ENCODE assay signal across 10 mouse cellular contexts in the genomic region with DNA sequence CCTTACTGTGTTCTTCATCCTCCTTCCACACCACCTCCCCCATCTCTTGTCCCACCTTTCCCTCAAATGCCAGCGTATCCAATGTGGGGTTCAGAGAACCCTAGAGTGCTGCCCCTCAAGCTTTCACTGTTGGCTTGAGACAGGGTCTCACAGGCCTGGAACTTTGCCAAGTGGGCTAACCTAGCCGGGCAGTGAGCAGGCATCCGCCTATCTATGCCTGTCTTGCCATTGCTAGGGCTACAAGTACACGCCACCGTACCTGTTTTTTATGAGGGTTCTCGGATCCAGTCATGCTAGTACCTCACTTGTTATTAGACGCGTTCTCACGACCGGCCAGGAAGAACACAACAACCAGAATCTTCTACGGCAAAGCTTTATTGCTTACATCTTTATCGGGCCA. TPM values are rescaled to one million over a fixed set of nuclear protein-coding genes. Genes with fewer than 3 reads are reported as not detected.
DNase-seq lines count a peak whose midpoint lies in the region; ATAC-seq and TF ChIP-seq lines count a peak whose summit lies in the region.
"Had no signal": no experiment of that assay in that cellular context is flagged by ENCODE, and none has a peak within 500 bp of the region (broad histone marks: within the 10 kb centered on the region; RNA-seq: fewer than 3 reads in every experiment).

No protein-coding gene starts in this region.

- no peak for TF ChIP-seq POLR2A in small intestine, adult 2 months (IDR thresholded peaks at IDR 0.05; ENCODE audit: low read depth, low read length)

- no peak for TF ChIP-seq CTCF in intestine, postnatal 0 days (IDR thresholded peaks at IDR 0.05; ENCODE audit: low read depth)
- no peak for TF ChIP-seq CTCF in small intestine, adult 2 months (IDR thresholded peaks at IDR 0.05; ENCODE audit: extremely low read depth, insufficient read length, insufficient replicate concordance, low read depth, low read length)

- no peak overlapping the region for H3K4me3 ChIP-seq in forebrain, embryonic 12.5 days (replicated peaks)
- H3K4me3 ChIP-seq in forebrain, embryonic 10.5 days = no peak overlapping the region
- H3K4me3 ChIP-seq in midbrain, embryonic 13.5 days (replicated peaks) = no peak overlapping the region
- no peak overlapping the region for H3K4me3 ChIP-seq in midbrain, embryonic 11.5 days (ENCODE audit: low read depth, low read length)
- no peak overlapping the region for H3K4me3 ChIP-seq in intestine, postnatal 0 days (ENCODE audit: low read depth, low read length)
- peak overlapping the region; percentile 45 for H3K4me3 ChIP-seq in small intestine, adult 2 months (ENCODE audit: low read depth, low read length)

- no peak overlapping the region for H3K27ac ChIP-seq in forebrain, embryonic 12.5 days
- H3K27ac ChIP-seq in forebrain, embryonic 10.5 days = no peak overlapping the region
- H3K27ac ChIP-seq in midbrain, embryonic 13.5 days = no peak overlapping the region
- no peak overlapping the region for H3K27ac ChIP-seq in midbrain, embryonic 11.5 days (ENCODE audit: low read depth, low read length)
- no peak overlapping the region; the same call in 1 of the 2 replicates for H3K27ac ChIP-seq in intestine, postnatal 0 days (ENCODE audit: low read depth, low read length)
- no peak overlapping the region for H3K27ac ChIP-seq in small intestine, adult 2 months (ENCODE audit: insufficient read depth, low read depth, low read length)

- 0 out of 2 replicates have a peak, but pooled peaks have one; percentile 36 for ATAC-seq in forebrain, embryonic 12.5 days (ENCODE audit: low FRiP score)
- ATAC-seq in midbrain, embryonic 13.5 days = 0 out of 2 replicates have a peak, but pooled peaks have one; percentile 30
- ATAC-seq in midbrain, embryonic 11.5 days (ENCODE audit: low FRiP score) = no peak
- ATAC-seq in intestine, postnatal 0 days = 0 out of 2 replicates have a peak, but pooled peaks have one; percentile 13

- no peak overlapping the region for H3K9ac ChIP-seq in forebrain, embryonic 12.5 days
- no peak overlapping the region for H3K9ac ChIP-seq in midbrain, embryonic 13.5 days (replicated peaks)
- no peak overlapping the region for H3K9ac ChIP-seq in midbrain, embryonic 11.5 days (ENCODE audit: low read length)
- H3K9ac ChIP-seq in intestine, postnatal 0 days (ENCODE audit: low read depth, low read length) = no peak overlapping the region

- no peak for DNase-seq in forebrain, embryonic 10.5 days (ENCODE audit: extremely low spot score, low spot score)
- no peak for DNase-seq in midbrain, embryonic 11.5 days (ENCODE audit: low spot score, missing footprints)
- no peak for DNase-seq in adrenal gland, postnatal 4 days (ENCODE audit: low spot score in 2 of 2)
- no peak for DNase-seq in ovary, postnatal 10 days (ENCODE audit: low spot score)
- DNase-seq: adrenal gland, postnatal 36 days had no signal

- no peak overlapping the region for H3K4me2 ChIP-seq in forebrain, embryonic 12.5 days
- 0 out of 2 replicates have a peak overlapping the region, but pooled peaks have one; percentile 11 for H3K4me2 ChIP-seq in midbrain, embryonic 13.5 days (replicated peaks)
- H3K4me2 ChIP-seq in midbrain, embryonic 11.5 days = no peak overlapping the region
- peak overlapping the region; percentile 35; the same call in 1 of the 2 replicates for H3K4me2 ChIP-seq in intestine, postnatal 0 days (replicated peaks; ENCODE audit: low read depth)

- no peaks in the 10 kb centered on the region for H3K4me1 ChIP-seq in forebrain, embryonic 12.5 days
- no peaks in the 10 kb centered on the region for H3K4me1 ChIP-seq in forebrain, embryonic 10.5 days
- no peaks in the 10 kb centered on the region for H3K4me1 ChIP-seq in midbrain, embryonic 13.5 days (replicated peaks)
- H3K4me1 ChIP-seq in midbrain, embryonic 11.5 days (ENCODE audit: control insufficient read depth, insufficient read depth, low read length) = no peaks in the 10 kb centered on the region
- no peaks in the 10 kb centered on the region for H3K4me1 ChIP-seq in intestine, postnatal 0 days (replicated peaks; ENCODE audit: control insufficient read depth, insufficient read depth, low read length)
- no peaks in the 10 kb centered on the region for H3K4me1 ChIP-seq in small intestine, adult 2 months (ENCODE audit: control insufficient read depth, insufficient read depth, insufficient read length, low read length)

- no peaks in the 10 kb centered on the region for H3K27me3 ChIP-seq in forebrain, embryonic 12.5 days
- H3K27me3 ChIP-seq in forebrain, embryonic 10.5 days (ENCODE audit: poor library complexity, severe bottlenecking) = no peaks in the 10 kb centered on the region
- no peaks in the 10 kb centered on the region for H3K27me3 ChIP-seq in midbrain, embryonic 13.5 days
- no peaks in the 10 kb centered on the region for H3K27me3 ChIP-seq in midbrain, embryonic 11.5 days (ENCODE audit: control insufficient read depth, insufficient read depth, low read length)
- H3K27me3 ChIP-seq in intestine, postnatal 0 days (replicated peaks; ENCODE audit: control insufficient read depth, insufficient read depth, low read length) = no peaks in the 10 kb centered on the region
- H3K27me3 ChIP-seq in small intestine, adult 2 months (ENCODE audit: control insufficient read depth, insufficient read depth, low read length) = no peaks in the 10 kb centered on the region
- H3K27me3 ChIP-seq: CH12.LX had no signal

- 90% methylated on average over 12 of the region's 12 CpGs for WGBS in forebrain, embryonic 12.5 days
- 88% methylated on average over 12 of the region's 12 CpGs for whole genome bisulfite sequencing in forebrain, embryonic 10.5 days
- 81% methylated on average over 12 of the region's 12 CpGs for WGBS in midbrain, embryonic 13.5 days
- 88% methylated on average over 11 of the region's 12 CpGs for WGBS in midbrain, embryonic 11.5 days
- 70% methylated on average over 12 of the region's 12 CpGs for WGBS in intestine, postnatal 0 days
- 71% methylated on average over 12 of the region's 12 CpGs for WGBS in small intestine, adult 2 months

- no peaks in the 10 kb centered on the region for H3K9me3 ChIP-seq in forebrain, embryonic 12.5 days
- H3K9me3 ChIP-seq in forebrain, embryonic 10.5 days = no peaks in the 10 kb centered on the region
- H3K9me3 ChIP-seq in midbrain, embryonic 13.5 days = no peaks in the 10 kb centered on the region
- no peaks in the 10 kb centered on the region for H3K9me3 ChIP-seq in midbrain, embryonic 11.5 days (ENCODE audit: control insufficient read depth, low read length)
- no peaks in the 10 kb centered on the region for H3K9me3 ChIP-seq in intestine, postnatal 0 days (ENCODE audit: control insufficient read depth)

- no peaks in the 10 kb centered on the region for H3K36me3 ChIP-seq in forebrain, embryonic 12.5 days (replicated peaks)
- H3K36me3 ChIP-seq in forebrain, embryonic 10.5 days (replicated peaks) = no peaks in the 10 kb centered on the region
- no peaks in the 10 kb centered on the region for H3K36me3 ChIP-seq in midbrain, embryonic 13.5 days
- H3K36me3 ChIP-seq in midbrain, embryonic 11.5 days (ENCODE audit: control insufficient read depth, insufficient read depth, low read length) = no peaks in the 10 kb centered on the region
- no peaks in the 10 kb centered on the region; the same call in 1 of the 2 replicates for H3K36me3 ChIP-seq in intestine, postnatal 0 days (ENCODE audit: control insufficient read depth, insufficient read depth)
- H3K36me3 ChIP-seq in small intestine, adult 2 months (ENCODE audit: control insufficient read depth, insufficient read depth, low read length) = peaks cover 2% of the 10 kb centered on the region; the same call in 1 of the 2 replicates

RNA-seq across cellular contexts. Expression of gene Marveld2, which starts 28.1 kb away (rescaled TPM):
- polyA plus RNA-seq in forebrain, embryonic 12.5 days (2016; fragmentation: Nextera tagmentation; extraction: Ambion mirVana) = 2.0 and 2.5 TPM in 2 replicates
- 3.7 and 4.3 TPM in 2 replicates for polyA plus RNA-seq in forebrain, embryonic 10.5 days (2016; fragmentation: Nextera tagmentation; extraction: Ambion mirVana)
- polyA plus RNA-seq in midbrain, embryonic 13.5 days (2015; fragmentation: Nextera tagmentation; extraction: Ambion mirVana) = 1.5 and 2.3 TPM in 2 replicates
- polyA plus RNA-seq in midbrain, embryonic 11.5 days (2014; fragmentation: Nextera tagmentation; extraction: Ambion mirVana) = 1.4 and 1.7 TPM in 2 replicates
- 20.8 and 21.1 TPM in 2 replicates for polyA plus RNA-seq in intestine, postnatal 0 days (2015; fragmentation: Nextera tagmentation; extraction: Ambion mirVana)
- polyA plus RNA-seq in small intestine, adult 2 months (2012; rRNA removed) = 8.0 and 18.3 TPM in 2 replicates
- total RNA-seq in adrenal gland, postnatal 4 days (2021) = 1 to 10 TPM; 2.6 to 4.4 TPM

RNA-seq across cellular contexts. Expression of gene Ocln, which starts 36.1 kb away (rescaled TPM):
- 2.9 and 3.4 TPM in 2 replicates for polyA plus RNA-seq in forebrain, embryonic 12.5 days (2016; fragmentation: Nextera tagmentation; extraction: Ambion mirVana)
- polyA plus RNA-seq in forebrain, embryonic 10.5 days (2016; fragmentation: Nextera tagmentation; extraction: Ambion mirVana) = 3.1 and 3.6 TPM in 2 replicates
- 3.6 and 4.3 TPM in 2 replicates for polyA plus RNA-seq in midbrain, embryonic 13.5 days (2015; fragmentation: Nextera tagmentation; extraction: Ambion mirVana)
- 1.5 and 2.1 TPM in 2 replicates for polyA plus RNA-seq in midbrain, embryonic 11.5 days (2014; fragmentation: Nextera tagmentation; extraction: Ambion mirVana)
- polyA plus RNA-seq in intestine, postnatal 0 days (2015; fragmentation: Nextera tagmentation; extraction: Ambion mirVana) = 44.5 and 49.4 TPM in 2 replicates
- polyA plus RNA-seq in small intestine, adult 2 months (2012; rRNA removed) = 7.4 and 23.3 TPM in 2 replicates
- 10 to 100 TPM; 16.1 to 18.5 TPM for total RNA-seq in adrenal gland, postnatal 4 days (2021)

Comparison
In these comparisons a context has a peak if more than half of its experiments do, and no peak if none do; other contexts are left out.
1. H3K4me2 ChIP-seq: peak in midbrain, embryonic 13.5 days (single experiment) and intestine, postnatal 0 days (single experiment); none in forebrain, embryonic 12.5 days (single experiment) and midbrain, embryonic 11.5 days (single experiment).